Mouse (Mus musculus) embryonic stem cell, embryonic (primary cell): ENCODE results near the gene Cyp3a59.
"Not testable (repeated sequence)": the region's sequence is repeated elsewhere in the genome, so short reads cannot be mapped to it uniquely, and the experiment has no call there.

Experiments used
- CTCF ChIA-PET, 4 experiments: fragments of 300-600 bp in 2 of 4; fragments of 350-600 bp in 2 of 4; sonication (Branson Sonifier 250); formaldehyde crosslinking; loops; one replicate each; lab custom pipeline; 2022; ENCODE audit warnings: inconsistent platforms in 2 of 4; lab: Charles Lee
- POLR2A ChIA-PET, 4 experiments: fragments of 300-600 bp in 2 of 4; fragments of 350-600 bp in 2 of 4; sonication (Branson Sonifier 250); formaldehyde crosslinking; loops; one replicate each; lab custom pipeline; 2022; ENCODE audit warnings: antibody characterized with exemption in 4 of 4, inconsistent platforms in 1 of 4; lab: Charles Lee

Gene Cyp3a59

DNA sequence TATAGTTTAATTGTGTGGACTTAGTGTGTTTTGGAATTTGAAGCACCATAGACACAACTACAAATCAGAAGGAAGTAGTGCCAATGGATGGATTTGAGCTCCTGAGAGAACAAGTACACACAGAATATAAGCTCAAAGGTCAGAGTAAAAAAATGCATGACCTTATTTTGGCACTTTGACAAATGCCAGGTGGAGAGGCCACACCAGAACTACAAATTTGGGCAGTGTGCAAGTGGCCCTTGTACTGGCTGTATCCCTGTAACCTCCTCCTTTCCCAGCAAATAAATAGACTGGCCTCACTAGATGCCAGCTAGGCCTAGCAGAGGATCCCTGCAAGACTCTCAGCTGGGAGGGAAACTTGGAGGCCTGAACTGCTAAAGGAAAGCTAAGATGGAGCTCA lies at the start of gene Cyp3a59:
Gene Cyp3a59, plus strand, starts transcription at position 313 of the 400 bp plus-strand sequence.
- POLR2A ChIA-PET, CTCF ChIA-PET: not testable (repeated sequence)

DNA sequence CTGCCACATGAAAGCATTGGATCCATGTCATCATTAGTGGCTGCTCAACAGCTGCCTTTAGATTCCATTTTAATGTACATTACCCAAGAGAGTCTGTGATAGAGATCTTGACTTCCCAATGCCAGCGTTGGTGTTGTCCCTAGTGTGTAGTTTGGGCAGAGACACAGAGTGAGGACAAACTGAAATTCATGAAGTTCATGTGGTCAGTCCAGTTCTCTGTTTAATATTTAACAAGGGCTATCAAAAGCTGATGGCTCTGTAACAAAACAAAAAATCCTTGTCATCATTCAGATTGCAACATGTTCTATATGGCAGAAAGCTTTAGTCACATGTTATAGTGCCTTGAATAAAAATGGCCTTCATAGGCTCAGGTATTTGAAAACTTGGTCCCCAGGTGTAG lies 9.0 kb upstream of the Cyp3a59 start:
- POLR2A ChIA-PET: no interaction called here
- CTCF ChIA-PET: interaction anchor here in 1 of 4 experiments (0.7 kb wide), 1 partner anchor 704 kb away, joined by 7 read pairs; no protein-coding TSS in a partner anchor

DNA sequence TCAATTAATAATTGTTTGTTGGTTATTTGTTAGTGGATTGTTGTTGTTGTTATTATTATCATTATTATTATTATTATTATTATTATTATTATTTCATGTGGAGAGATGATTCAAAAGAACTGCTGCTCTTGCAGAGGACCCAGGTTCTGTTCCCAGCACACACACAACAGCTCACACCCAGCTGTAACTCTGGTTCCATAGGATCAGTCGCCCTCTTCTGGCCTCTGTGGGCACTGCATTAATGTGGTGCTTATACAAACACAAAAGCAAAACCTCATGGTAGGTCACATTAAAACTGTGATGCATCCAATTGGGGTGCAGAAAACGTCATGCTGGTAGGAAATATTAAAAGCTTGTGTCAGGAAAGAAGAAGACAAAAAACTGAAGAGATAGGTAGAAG lies 68.8 kb downstream of the Cyp3a59 start:
- ChIA-PET POLR2A (no interaction called here), CTCF (interaction anchor here in 2 of 4 experiments (0.7 kb wide), 2 partner anchors 252 to 1453 kb away, joined by 3 to 4 read pairs; no protein-coding TSS in a partner anchor)

DNA sequence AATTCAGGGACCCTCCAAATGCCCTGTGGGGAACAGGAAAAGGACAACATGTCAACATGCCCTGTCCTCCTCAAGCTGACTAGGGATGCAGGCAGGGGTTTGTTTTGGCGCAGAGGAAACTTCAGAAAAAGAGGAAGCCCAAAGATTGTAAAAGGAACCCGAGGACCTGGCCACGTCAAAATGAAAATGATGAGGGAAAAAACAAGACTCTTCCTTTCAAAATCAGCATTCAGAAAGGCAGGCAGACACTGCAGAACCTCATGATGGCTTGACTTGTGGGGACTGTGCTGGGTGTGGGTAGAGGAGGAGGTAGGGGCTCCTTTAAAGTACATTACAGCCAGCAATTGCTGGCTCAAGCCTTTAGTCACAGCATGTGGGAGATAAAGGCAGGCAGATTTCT lies 71.4 kb downstream of the Cyp3a59 start:
- CTCF ChIA-PET: interaction anchor here in 1 of 4 experiments (0.6 kb wide), 1 partner anchor 385 kb away, joined by 3 read pairs; no protein-coding TSS in a partner anchor
- POLR2A ChIA-PET: no interaction called here

DNA sequence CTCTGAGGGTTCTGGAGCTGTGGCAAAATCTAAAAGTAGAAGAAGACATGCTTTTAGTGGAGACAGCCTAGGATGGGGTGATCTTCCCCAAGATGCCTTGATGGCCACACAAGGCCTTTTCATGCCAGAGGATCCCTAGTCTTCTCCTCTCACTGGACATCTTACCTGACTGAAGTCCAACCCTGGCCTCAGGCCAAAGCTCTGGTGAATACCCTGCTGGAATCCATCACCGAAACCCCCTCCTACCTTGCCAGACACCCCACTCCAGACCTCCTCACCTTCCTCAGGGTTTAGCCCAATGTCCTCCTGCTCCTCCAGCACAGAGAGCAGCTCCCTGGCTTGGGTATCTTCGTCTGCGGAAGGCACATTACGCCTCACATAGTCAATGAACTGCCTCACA lies 79.3 kb downstream of the Cyp3a59 start:
- CTCF ChIA-PET, POLR2A ChIA-PET: not testable (repeated sequence)

DNA sequence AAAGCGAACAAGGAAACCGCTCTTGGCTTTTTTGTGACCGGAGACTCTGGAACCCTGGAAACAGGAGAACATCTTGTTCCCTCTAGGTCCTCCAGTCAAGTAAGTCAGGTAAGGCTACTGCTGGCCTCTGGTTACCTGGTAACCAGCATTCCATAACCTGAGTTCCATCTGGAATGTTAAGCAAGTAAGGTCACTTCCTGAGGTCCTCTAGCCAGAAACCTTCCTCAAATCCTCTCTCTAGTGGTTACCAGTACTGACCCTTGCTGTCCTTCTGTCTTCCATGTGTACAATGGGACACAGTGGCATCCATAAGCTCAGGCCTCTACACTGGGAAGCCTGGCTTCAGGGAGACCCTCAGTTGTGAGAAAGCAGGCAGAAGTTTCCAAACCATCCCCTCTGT lies 81.4 kb downstream of the Cyp3a59 start, which contains the start of gene Gm5565:
Gene Gm5565, minus strand, starts transcription at position 101 of the 400 bp plus-strand sequence.
- CTCF ChIA-PET, POLR2A ChIA-PET: not testable (repeated sequence)
